Mouse (Mus musculus) embryonic facial prominence, embryonic 13.5 days (tissue): ENCODE results near the gene Adam11. TPM values are rescaled to one million over a fixed set of nuclear protein-coding genes. Genes with fewer than 3 reads are reported as not detected.

ENCODE experiments used
- ATAC-seq: fragments of 200-750 bp; cut with Nextera tagmentation; 2 replicates; pipeline ENCODE4 v1.8.0; 2017; ENCODE audit warnings: low read depth; ENCODE audit not compliant: insufficient number of reproducible peaks, insufficient read depth, low FRiP score, low TSS enrichment
- H3K27ac ChIP-seq: fragments of 300-500 bp; sonication (generic); 2 replicates; pipeline ENCODE4 v1.5.1; 2015; ENCODE audit warnings: moderate library complexity, mild to moderate bottlenecking, inconsistent platforms
- H3K27me3 ChIP-seq: fragments of 300-500 bp; sonication (generic); 2 replicates; pipeline ENCODE4 v1.6.1; 2015; ENCODE audit warnings: mild to moderate bottlenecking, inconsistent platforms
- H3K36me3 ChIP-seq: fragments of 300-500 bp; sonication (generic); 2 replicates; pipeline ENCODE4 v1.6.1; 2015; ENCODE audit warnings: mild to moderate bottlenecking, inconsistent platforms
- H3K4me1 ChIP-seq: fragments of 300-500 bp; sonication (generic); 2 replicates; pipeline ENCODE4 v1.6.1; 2015; ENCODE audit warnings: inconsistent platforms
- H3K4me2 ChIP-seq: fragments of 300-500 bp; sonication (generic); 2 replicates; pipeline ENCODE4 v1.6.1; 2015; ENCODE audit warnings: moderate library complexity, mild to moderate bottlenecking, inconsistent platforms
- H3K4me3 ChIP-seq: fragments of 300-500 bp; sonication (generic); 2 replicates; pipeline ENCODE4 v1.5.1; 2015; ENCODE audit warnings: mild to moderate bottlenecking, inconsistent platforms
- H3K9ac ChIP-seq: fragments of 300-500 bp; sonication (generic); 2 replicates; pipeline ENCODE4 v1.6.1; 2015; ENCODE audit warnings: mild to moderate bottlenecking, inconsistent platforms
- H3K9me3 ChIP-seq: fragments of 300-500 bp; sonication (generic); 2 replicates; pipeline ENCODE4 v1.6.1; 2016; ENCODE audit warnings: inconsistent platforms
- WGBS: fragments of 180-500 bp; shearing (Covaris S2); methylation state at CpG from one replicate; pipeline ENCODE4 v1.1.7; 2015; ENCODE audit warnings: mixed read lengths; 5-methylcytosine and 5-hydroxymethylcytosine counted together
- polyA plus RNA-seq: library from polyadenylated mRNA; unstranded; fragments of >200 nt; fragmentation: Nextera tagmentation; extraction: Ambion mirVana; gene quantifications from 2 replicates; pipeline ENCODE4 v1.2.1, GENCODE M21; 2015

Adam11 gene
- polyA plus RNA-seq, 1 experiment from 2014 or later: 14.4 TPM

- Histone ChIP-seq H3K36me3 (peaks cover 14% of the 10 kb centered on the region), H3K9ac (0 out of 2 replicates have a peak overlapping the region, but pooled peaks have one; percentile 27), H3K4me3 (no peak overlapping the region), H3K4me2 (no peak overlapping the region), H3K9me3 (no peaks in the 10 kb centered on the region), H3K27ac (no peak overlapping the region), H3K27me3 (no peaks in the 10 kb centered on the region; the same call in 1 of the 2 replicates), H3K4me1 (peaks cover 34% of the 10 kb centered on the region)
- no peak for ATAC-seq
- WGBS: 47% methylated on average over 11 of the region's 11 CpGs
These were observed 19.2 kb downstream of the Adam11 start for GRCm38 (mm10) chr11:102780271-102780985.

DNA sequence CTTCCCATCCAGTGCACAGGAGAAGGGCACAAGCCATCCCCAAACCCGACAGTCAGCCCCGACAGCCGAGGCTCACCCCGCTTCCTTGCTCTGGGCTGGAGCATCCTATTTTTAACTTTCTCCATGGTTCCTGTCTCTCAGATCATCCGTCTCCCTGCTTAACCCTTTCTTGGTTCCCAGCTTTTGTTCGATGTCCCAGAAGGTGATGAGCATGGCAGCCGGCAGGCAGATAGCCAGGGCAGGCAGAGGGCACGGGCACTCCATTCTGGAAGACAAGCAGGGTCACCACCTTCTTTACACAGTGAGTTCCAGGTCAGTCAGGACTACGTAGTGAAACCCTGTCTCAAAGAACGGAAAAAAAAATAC lies 19.7 kb downstream of the Adam11 start:
- Histone ChIP-seq H3K4me2 (no peak overlapping the region), H3K4me1 (peaks cover 29% of the 10 kb centered on the region), H3K36me3 (peaks cover 13% of the 10 kb centered on the region), H3K4me3 (no peak overlapping the region), H3K27ac (no peak overlapping the region), H3K9me3 (no peaks in the 10 kb centered on the region), H3K9ac (no peak overlapping the region), H3K27me3 (no peaks in the 10 kb centered on the region; the same call in 1 of the 2 replicates)
- no peak for ATAC-seq
- 54% methylated on average over 10 of the region's 10 CpGs for WGBS

- Histone ChIP-seq H3K4me2 (no peak overlapping the region), H3K9ac (no peak overlapping the region), H3K4me3 (no peak overlapping the region), H3K36me3 (peaks cover 7% of the 10 kb centered on the region), H3K9me3 (no peaks in the 10 kb centered on the region), H3K27ac (no peak overlapping the region), H3K4me1 (peaks cover 29% of the 10 kb centered on the region), H3K27me3 (no peaks in the 10 kb centered on the region; the same call in 1 of the 2 replicates)
- no peak for ATAC-seq
- 93% methylated on average over 4 of the region's 4 CpGs for WGBS
These were observed 20.3 kb downstream of the Adam11 start for GRCm38 (mm10) chr11:102781523-102781922.

DNA sequence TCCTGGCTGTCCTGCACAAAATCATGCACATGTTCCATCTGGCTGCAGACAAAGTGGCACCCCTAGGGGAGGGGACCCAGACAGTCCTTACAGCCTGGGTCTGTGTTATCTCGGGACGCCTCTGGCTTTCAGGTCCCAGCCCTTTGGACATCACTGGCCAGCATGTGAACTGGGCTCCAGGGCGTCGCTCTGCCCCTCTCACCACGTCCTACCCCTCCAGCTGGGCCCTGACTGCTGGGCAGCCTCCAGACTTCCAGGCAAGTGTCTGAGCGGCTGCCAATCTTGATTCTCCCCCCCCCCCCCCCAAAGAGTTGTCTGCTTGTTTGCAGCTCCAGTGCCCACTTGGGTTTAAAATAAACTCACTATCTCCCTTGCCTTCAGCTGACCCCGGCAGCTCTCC lies 22.2 kb downstream of the Adam11 start:
- no peaks in the 10 kb centered on the region; the same call in 1 of the 2 replicates for H3K27me3 ChIP-seq
- H3K9me3 ChIP-seq: no peaks in the 10 kb centered on the region
- 67% methylated on average over 7 of the region's 7 CpGs for WGBS
- H3K27ac ChIP-seq: no peak overlapping the region
- no peak overlapping the region for H3K4me3 ChIP-seq
- no peak for ATAC-seq
- no peaks in the 10 kb centered on the region for H3K36me3 ChIP-seq
- H3K4me1 ChIP-seq: peaks cover 20% of the 10 kb centered on the region
- no peak overlapping the region for H3K4me2 ChIP-seq
- H3K9ac ChIP-seq: no peak overlapping the region

DNA sequence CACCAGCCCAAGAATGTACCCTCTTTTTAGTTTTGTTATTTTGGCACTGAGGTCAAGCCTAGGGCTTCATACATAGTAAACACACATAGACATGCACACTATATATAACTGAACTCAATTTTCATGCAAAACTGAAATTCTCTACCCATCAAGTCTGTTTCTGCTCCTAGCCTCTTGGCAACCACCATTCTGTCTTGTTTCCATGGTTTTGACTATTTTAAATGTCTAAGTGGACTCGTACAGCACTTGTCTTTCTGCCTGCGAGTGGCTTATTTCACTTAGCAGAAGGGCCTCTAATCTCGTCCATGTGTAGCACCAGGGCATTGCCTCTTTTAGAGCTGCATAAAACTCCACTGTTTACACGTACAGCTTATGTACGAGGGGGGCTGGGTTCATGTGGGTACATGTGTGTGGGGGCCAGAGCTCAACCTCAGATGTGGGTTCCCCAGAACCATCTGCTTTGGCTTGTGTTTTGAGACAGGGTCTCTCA lies 26.5 kb downstream of the Adam11 start:
- Histone ChIP-seq H3K27me3 (no peaks in the 10 kb centered on the region; the same call in 1 of the 2 replicates), H3K9ac (no peak overlapping the region), H3K4me1 (peaks cover 12% of the 10 kb centered on the region), H3K9me3 (no peaks in the 10 kb centered on the region), H3K36me3 (no peaks in the 10 kb centered on the region), H3K4me3 (no peak overlapping the region), H3K4me2 (no peak overlapping the region), H3K27ac (no peak overlapping the region)
- ATAC-seq: no peak
- 65% methylated on average over 5 of the region's 5 CpGs for WGBS

GRCm38 (mm10) chr11:102791682-102792445 lies 30.6 kb downstream of the Adam11 start:
- WGBS: 54% methylated on average over 14 of the region's 14 CpGs
- Histone ChIP-seq H3K9ac (no peak overlapping the region), H3K36me3 (peaks cover 13% of the 10 kb centered on the region), H3K27me3 (no peaks in the 10 kb centered on the region), H3K4me1 (peaks cover 15% of the 10 kb centered on the region), H3K27ac (no peak overlapping the region), H3K9me3 (no peaks in the 10 kb centered on the region), H3K4me2 (no peak overlapping the region), H3K4me3 (no peak overlapping the region)
- ATAC-seq: no peak

DNA sequence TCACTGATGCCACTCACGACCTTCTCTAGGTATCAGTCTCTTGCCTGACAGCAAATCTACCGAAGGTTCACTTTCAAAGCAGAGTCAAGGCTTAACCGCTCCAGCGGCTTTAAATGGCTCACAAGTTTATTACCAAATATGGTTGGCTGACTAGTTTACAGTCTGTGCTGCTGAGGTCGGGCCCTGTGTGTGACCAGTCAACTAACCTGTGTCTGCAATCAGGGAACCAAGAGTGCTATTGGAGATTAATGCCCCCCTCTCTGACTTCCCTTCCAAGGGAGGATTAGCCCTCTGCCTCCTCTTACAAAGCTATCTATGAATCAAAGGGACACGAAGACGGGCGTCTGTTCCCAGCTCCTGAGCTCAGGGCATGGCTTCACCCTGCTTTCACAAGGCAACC lies 32.9 kb downstream of the Adam11 start:
- ATAC-seq: no peak
- H3K9me3 ChIP-seq: no peaks in the 10 kb centered on the region
- no peaks in the 10 kb centered on the region for H3K27me3 ChIP-seq
- no peak overlapping the region for H3K4me3 ChIP-seq
- peaks cover 34% of the 10 kb centered on the region for H3K36me3 ChIP-seq
- H3K27ac ChIP-seq: no peak overlapping the region
- WGBS: 70% methylated on average over 8 of the region's 8 CpGs
- H3K4me1 ChIP-seq: peaks cover 15% of the 10 kb centered on the region
- H3K9ac ChIP-seq: no peak overlapping the region
- no peak overlapping the region for H3K4me2 ChIP-seq

DNA sequence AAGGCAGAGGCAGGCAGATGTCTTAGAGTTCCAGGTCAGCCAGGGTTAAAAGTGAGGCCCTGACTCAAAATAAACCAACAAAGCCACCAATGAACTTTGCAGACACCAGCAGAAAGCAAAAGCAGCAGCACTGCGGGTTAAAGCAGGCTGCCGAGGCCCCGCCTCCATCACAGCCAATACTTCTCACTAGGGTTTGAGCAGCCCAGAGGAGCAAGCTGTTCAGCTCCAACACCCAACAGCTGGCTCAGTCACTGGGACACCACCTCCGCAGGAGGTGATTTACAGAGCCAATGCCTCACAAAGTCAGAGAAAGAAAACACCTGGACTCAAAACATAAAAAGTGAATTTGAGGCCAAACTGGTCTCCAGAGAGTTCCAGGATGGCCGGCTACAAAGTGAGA lies 42.2 kb downstream of the Adam11 start:
- 88% methylated on average over 5 of the region's 5 CpGs for WGBS
- ATAC-seq: no peak
- Histone ChIP-seq H3K9me3 (no peaks in the 10 kb centered on the region), H3K27me3 (no peaks in the 10 kb centered on the region), H3K36me3 (peaks cover 67% of the 10 kb centered on the region), H3K4me1 (peaks cover 6% of the 10 kb centered on the region), H3K9ac (no peak overlapping the region), H3K4me3 (no peak overlapping the region), H3K4me2 (no peak overlapping the region), H3K27ac (no peak overlapping the region)

DNA sequence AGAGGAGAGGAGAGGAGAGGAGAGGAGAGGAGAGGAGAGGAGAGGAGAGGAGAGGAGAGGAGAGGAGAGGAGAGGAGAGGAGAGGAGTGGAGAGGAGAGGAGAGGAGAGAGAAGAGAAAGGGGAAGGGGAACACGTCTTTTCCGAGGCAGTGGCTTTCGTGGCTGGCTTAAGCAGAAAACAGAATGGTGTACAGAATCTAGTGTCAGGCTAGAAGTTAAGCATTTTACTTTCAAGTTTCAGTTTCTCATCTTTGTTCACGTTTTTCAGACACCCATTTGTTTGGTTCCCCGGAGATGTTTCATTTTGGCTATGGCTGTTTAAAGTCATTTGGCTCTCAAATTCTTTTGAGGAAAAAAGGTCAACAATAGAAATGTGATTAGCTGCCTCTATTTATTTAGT lies 47.0 kb downstream of the Adam11 start:
- 72% methylated on average over 5 of the region's 5 CpGs for WGBS
- H3K4me2 ChIP-seq: no peak overlapping the region
- H3K9me3 ChIP-seq: no peaks in the 10 kb centered on the region
- no peak for ATAC-seq
- H3K9ac ChIP-seq: no peak overlapping the region
- peaks cover 9% of the 10 kb centered on the region for H3K4me1 ChIP-seq
- H3K27me3 ChIP-seq: no peaks in the 10 kb centered on the region
- H3K27ac ChIP-seq: no peak overlapping the region
- no peak overlapping the region for H3K4me3 ChIP-seq
- H3K36me3 ChIP-seq: peaks cover 28% of the 10 kb centered on the region

DNA sequence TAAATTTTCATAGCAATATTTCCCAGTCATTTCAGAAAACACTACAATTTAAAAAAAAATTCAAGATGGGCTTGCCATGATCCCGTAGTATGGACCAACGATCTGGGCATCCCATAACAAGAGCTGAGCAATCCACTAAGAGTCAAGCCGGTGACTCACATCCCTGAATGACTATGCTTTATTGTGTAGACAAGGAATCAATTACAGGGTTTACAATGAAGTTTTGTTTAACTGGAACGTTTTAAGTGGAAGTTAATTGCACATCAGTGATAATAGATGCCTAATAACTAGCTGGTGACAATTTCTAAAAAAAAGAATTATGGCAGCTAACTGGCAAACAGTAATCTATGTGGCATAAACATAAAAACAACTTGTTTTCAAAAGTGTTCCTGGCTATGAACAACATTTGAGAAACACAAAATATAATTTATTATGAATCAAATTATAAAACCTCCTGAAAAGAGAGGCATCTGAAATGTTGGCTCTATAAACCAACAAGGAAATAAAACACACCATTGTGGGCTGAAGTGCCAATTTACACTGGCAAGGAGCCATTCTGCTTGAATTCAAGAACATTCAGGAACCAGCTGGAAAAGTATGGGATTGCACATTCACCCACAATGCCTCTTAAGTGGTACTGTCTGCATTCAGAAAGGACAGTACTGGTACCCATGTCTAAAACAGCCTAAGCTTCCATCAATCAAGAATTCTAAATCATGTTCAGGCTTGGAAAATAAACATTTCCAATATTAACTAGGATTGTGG lies 49.7 kb downstream of the Adam11 start:
- Histone ChIP-seq H3K9ac (no peak overlapping the region), H3K27ac (no peak overlapping the region), H3K9me3 (no peaks in the 10 kb centered on the region), H3K36me3 (0 out of 2 replicates have a peak, but pooled peaks cover 5% of the 10 kb centered on the region), H3K27me3 (no peaks in the 10 kb centered on the region), H3K4me2 (no peak overlapping the region), H3K4me1 (peaks cover 25% of the 10 kb centered on the region), H3K4me3 (no peak overlapping the region)
- no peak for ATAC-seq
- 48% methylated on average over 4 of the region's 4 CpGs for WGBS

DNA sequence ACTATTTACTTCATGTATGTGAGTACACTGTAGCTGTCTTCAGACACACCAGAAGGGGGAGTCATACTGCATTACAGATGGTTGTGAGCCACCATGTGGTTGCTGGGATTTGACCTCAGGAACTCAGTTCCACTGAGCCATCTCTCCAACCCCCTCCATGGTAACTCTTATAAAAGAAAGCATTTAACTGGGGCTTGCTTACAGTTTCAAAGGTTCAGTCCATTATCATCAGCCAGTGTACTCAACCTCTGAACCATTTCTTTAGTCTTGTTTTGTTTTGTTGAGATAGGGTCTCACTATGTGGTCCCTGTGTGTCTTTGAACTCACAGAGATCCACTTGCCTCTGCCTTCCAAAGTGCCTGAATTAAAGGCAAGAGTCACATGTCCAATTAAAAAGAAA lies 53.6 kb downstream of the Adam11 start:
- Histone ChIP-seq H3K4me2 (no peak overlapping the region), H3K9me3 (no peaks in the 10 kb centered on the region), H3K4me1 (peaks cover 41% of the 10 kb centered on the region), H3K27ac (no peak overlapping the region), H3K36me3 (0 out of 2 replicates have a peak, but pooled peaks cover 4% of the 10 kb centered on the region), H3K4me3 (no peak overlapping the region), H3K27me3 (no peaks in the 10 kb centered on the region), H3K9ac (no peak overlapping the region)
- no peak for ATAC-seq
